Mouse (Mus musculus): ENCODE results near the gene Rplp0.
A peak's percentile ranks its signal among the peaks of the same experiment; 100 is the strongest.

Gene Rplp0

GRCm38 (mm10) chr5:115559237-115560101 is at the start of gene Rplp0:
Rplp0 (plus strand) TSS chr5:115559467.
- TF ChIP-seq GATA4 (IDR thresholded peaks at IDR 0.05; ENCODE audit: insufficient replicate concordance, low read length): peak; percentile 4; the same call in 1 of the 2 replicates

GRCm38 (mm10) chr5:115509790-115510689 is 49.2 kb upstream of the Rplp0 start:
- no peak for TF ChIP-seq GATA4 (IDR thresholded peaks at IDR 0.05; ENCODE audit: insufficient replicate concordance, low read length)

GRCm38 (mm10) chr5:115512375-115512774 is 46.9 kb upstream of the Rplp0 start:
- TF ChIP-seq GATA4 (IDR thresholded peaks at IDR 0.05; ENCODE audit: insufficient replicate concordance, low read length): no peak

- TF ChIP-seq GATA4 (IDR thresholded peaks at IDR 0.05; ENCODE audit: insufficient replicate concordance, low read length): no peak
These were observed 46.0 kb upstream of the Rplp0 start for GRCm38 (mm10) chr5:115513246-115513645.

GRCm38 (mm10) chr5:115513721-115514120 is 45.5 kb upstream of the Rplp0 start:
- TF ChIP-seq GATA4 (IDR thresholded peaks at IDR 0.05; ENCODE audit: insufficient replicate concordance, low read length): no peak

- TF ChIP-seq GATA4 (IDR thresholded peaks at IDR 0.05; ENCODE audit: insufficient replicate concordance, low read length): no peak
These were observed 44.9 kb upstream of the Rplp0 start for GRCm38 (mm10) chr5:115514346-115514745.

- no peak for TF ChIP-seq GATA4 (IDR thresholded peaks at IDR 0.05; ENCODE audit: insufficient replicate concordance, low read length)
These were observed 44.2 kb upstream of the Rplp0 start for GRCm38 (mm10) chr5:115514896-115515587.

- TF ChIP-seq GATA4 (IDR thresholded peaks at IDR 0.05; ENCODE audit: insufficient replicate concordance, low read length): peak; percentile 65; the same call in 1 of the 2 replicates
These were observed 43.0 kb upstream of the Rplp0 start for GRCm38 (mm10) chr5:115516081-115516907.

- no peak for TF ChIP-seq GATA4 (IDR thresholded peaks at IDR 0.05; ENCODE audit: insufficient replicate concordance, low read length)
These were observed 42.4 kb upstream of the Rplp0 start for GRCm38 (mm10) chr5:115516908-115517307.

GRCm38 (mm10) chr5:115517501-115517900 is 41.8 kb upstream of the Rplp0 start:
- no peak for TF ChIP-seq GATA4 (IDR thresholded peaks at IDR 0.05; ENCODE audit: insufficient replicate concordance, low read length)

GRCm38 (mm10) chr5:115520325-115520869 is 38.9 kb upstream of the Rplp0 start:
- TF ChIP-seq GATA4 (IDR thresholded peaks at IDR 0.05; ENCODE audit: insufficient replicate concordance, low read length): peak; percentile 53; the same call in 1 of the 2 replicates

GRCm38 (mm10) chr5:115521553-115522461 is 37.5 kb upstream of the Rplp0 start:
- no peak; the same call in 1 of the 2 replicates for TF ChIP-seq GATA4 (IDR thresholded peaks at IDR 0.05; ENCODE audit: insufficient replicate concordance, low read length)

GRCm38 (mm10) chr5:115522531-115522930 is 36.7 kb upstream of the Rplp0 start:
- TF ChIP-seq GATA4 (IDR thresholded peaks at IDR 0.05; ENCODE audit: insufficient replicate concordance, low read length): no peak
